Mouse (Mus musculus) olfactory bulb, adult 2 months (tissue): ENCODE results near the gene Fgfr2.

Source experiments
- CTCF ChIP-seq: fragments of 200-500 bp; IDR thresholded peaks from 2 replicates; pipeline ENCODE4 v1.5.1; 2012; ENCODE audit warnings: low read depth, mild to moderate bottlenecking, low read length, moderate library complexity; ENCODE audit not compliant: insufficient read depth
- POLR2A ChIP-seq: fragments of 200-500 bp; IDR thresholded peaks from 2 replicates; pipeline ENCODE4 v1.6.1; 2012; ENCODE audit warnings: mild to moderate bottlenecking, low read depth, low read length, moderate library complexity; ENCODE audit not compliant: insufficient read depth

DNA sequence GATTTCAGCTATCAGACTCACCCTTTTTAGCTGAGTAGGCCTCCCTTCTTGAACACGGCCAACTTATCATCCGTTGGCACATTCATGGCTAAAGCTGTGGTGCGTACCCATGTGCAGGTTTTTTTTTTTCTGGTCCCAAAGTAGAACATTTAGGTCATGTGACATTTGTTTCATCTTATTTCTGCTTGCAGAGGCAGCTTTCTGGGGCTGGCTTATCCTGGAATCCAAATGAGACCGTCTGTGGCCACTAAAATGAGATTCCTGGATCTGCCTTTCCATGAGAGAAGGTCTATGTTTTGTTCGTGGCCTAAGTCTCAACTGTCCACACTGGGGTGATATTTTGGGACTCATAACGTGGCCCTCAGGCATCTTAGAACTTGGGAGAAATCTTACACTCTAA lies 1311.0 kb downstream of the Fgfr2 start:
- TF ChIP-seq CTCF (no peak), POLR2A (no peak)
